Mouse (Mus musculus): Measurements from ENCODE around the gene Ajuba.

GRCm38 (mm10) chr14:54528007-54528393 is 49.4 kb downstream of the Ajuba start:
- TF ChIP-seq USF1 (IDR thresholded peaks at IDR 0.05; ENCODE audit: low read depth), result no peak
- no peak for TF ChIP-seq TCF12 (IDR thresholded peaks at IDR 0.05; ENCODE audit: insufficient read depth, poor library complexity, severe bottlenecking)
- TF ChIP-seq POLR2A (IDR thresholded peaks at IDR 0.05; ENCODE audit: insufficient read length, low read depth), result no peak

Measured in myocyte (in vitro differentiated cells).